Mouse (Mus musculus) left cerebral cortex, adult 8-10 months (tissue): ENCODE measurements at regions not wholly inside any gene's neighbourhood (a gene's known extent, or its start where the extent isn't known, plus 50 kb on each side); places are given as distances from the start of the nearest gene placed in this dataset.

ENCODE experiments used
- DNase-seq, 2 experiments: peaks; one replicate each; pipeline ENCODE4 v3.0.0; 2022; ENCODE audit warnings: low spot score in 2 of 2

GRCm38 (mm10) chr15:24751480-24752157, 661.9 kb downstream of the Basp1 start:
- no peak for DNase-seq

- DNase-seq, result no peak
Measured at GRCm38 (mm10) chr15:24743240-24743639, 670.3 kb downstream of the Basp1 start.

GRCm38 (mm10) chr15:24725170-24725569, 688.4 kb downstream of the Basp1 start:
- no peak for DNase-seq

- DNase-seq, result no peak
Measured at GRCm38 (mm10) chr15:24724664-24725063, 688.9 kb downstream of the Basp1 start.

GRCm38 (mm10) chr15:24720346-24720745, 693.2 kb downstream of the Basp1 start:
- DNase-seq, result peak in 1 of 2 experiments; percentile 90

- no peak for DNase-seq
Measured at GRCm38 (mm10) chr15:24682167-24682566, 731.4 kb downstream of the Basp1 start.

GRCm38 (mm10) chr15:24648938-24649337, 764.6 kb downstream of the Basp1 start:
- DNase-seq, result no peak

GRCm38 (mm10) chr15:24635620-24636019, 777.9 kb downstream of the Basp1 start:
- no peak for DNase-seq

GRCm38 (mm10) chr15:24596242-24596641, 817.3 kb downstream of the Basp1 start:
- peak in 1 of 2 experiments; percentile 17 for DNase-seq

- peak in 1 of 2 experiments; percentile 40 for DNase-seq
Measured at GRCm38 (mm10) chr15:24588943-24589342, 824.6 kb downstream of the Basp1 start.

GRCm38 (mm10) chr15:24566981-24567380, 846.6 kb downstream of the Basp1 start:
- DNase-seq, result peak in 1 of 2 experiments; percentile 10

- DNase-seq, result no peak
Measured at GRCm38 (mm10) chr15:24556806-24557205, 856.8 kb downstream of the Basp1 start.

GRCm38 (mm10) chr15:24550108-24550507, 863.5 kb downstream of the Basp1 start:
- peak in 1 of 2 experiments; percentile 18 for DNase-seq

GRCm38 (mm10) chr15:24530065-24530464, 883.5 kb downstream of the Basp1 start:
- no peak for DNase-seq

GRCm38 (mm10) chr15:24527379-24527778, 886.2 kb downstream of the Basp1 start:
- DNase-seq, result no peak

- no peak for DNase-seq
Measured at GRCm38 (mm10) chr15:24513926-24514325, 899.6 kb downstream of the Basp1 start.

GRCm38 (mm10) chr15:24501907-24502559, 911.5 kb downstream of the Basp1 start:
- DNase-seq, result peak in 1 of 2 experiments; percentile 1

GRCm38 (mm10) chr15:24486235-24486634, 927.3 kb downstream of the Basp1 start:
- no peak for DNase-seq

- no peak for DNase-seq
Measured at GRCm38 (mm10) chr15:24468239-24468638, 945.3 kb downstream of the Basp1 start.

- peak in 1 of 2 experiments; percentile 35 for DNase-seq
Measured at GRCm38 (mm10) chr15:24457726-24458125, 955.8 kb downstream of the Basp1 start.

- DNase-seq, result no peak
Measured at GRCm38 (mm10) chr15:24433083-24433482, 980.5 kb downstream of the Basp1 start.

- DNase-seq, result no peak
Measured at GRCm38 (mm10) chr15:24429154-24429553, 984.4 kb downstream of the Basp1 start.
